In genomic region chr3:104712711-104713110, GRCm38 (mm10) we compare ENCODE assay signal across 22 mouse cellular contexts.
DNase-seq lines count a peak whose midpoint lies in the region; ATAC-seq lines count a peak whose summit lies in the region.
"Had no signal": no experiment of that assay in that cellular context is flagged by ENCODE, and none has a peak within 500 bp of the region (broad histone marks: within the 10 kb centered on the region; RNA-seq: fewer than 3 reads in every experiment).

No protein-coding gene starts in this region.

- peaks cover 20% of the 10 kb centered on the region for H3K4me1 ChIP-seq in heart, embryonic 10.5 days
- peaks cover 22% of the 10 kb centered on the region for H3K4me1 ChIP-seq in heart, embryonic 13.5 days

- ATAC-seq in heart, embryonic 13.5 days (ENCODE audit: extremely low read depth, insufficient number of reproducible peaks, low FRiP score, low TSS enrichment): peak; percentile 42; the same call in 1 of the 2 replicates
- ATAC-seq: forebrain, embryonic 15.5 days had no signal

- H3K36me3 ChIP-seq in heart, embryonic 10.5 days: no peaks in the 10 kb centered on the region
- H3K36me3 ChIP-seq in heart, embryonic 13.5 days: no peaks in the 10 kb centered on the region
- H3K36me3 ChIP-seq: embryonic facial prominence, embryonic 15.5 days; forebrain, embryonic 15.5 days; hindbrain, embryonic 15.5 days; limb, embryonic 15.5 days; neural tube, embryonic 15.5 days had no signal

- no peak overlapping the region for H3K27ac ChIP-seq in heart, embryonic 10.5 days
- peak overlapping the region; percentile 57 for H3K27ac ChIP-seq in heart, embryonic 13.5 days (replicated peaks)
- H3K27ac ChIP-seq: embryonic facial prominence, embryonic 15.5 days; forebrain, embryonic 15.5 days; hindbrain, embryonic 15.5 days; limb, embryonic 15.5 days; liver, embryonic 14.5 days; macrophage; neural tube, embryonic 15.5 days had no signal

- peak; percentile 19 for DNase-seq in heart, adult 8-10 months (ENCODE audit: low spot score)
- no peak for DNase-seq in heart, embryonic 10.5 days (ENCODE audit: low spot score)
- peak; percentile 56 for DNase-seq in Muller cell, postnatal 12 days (ENCODE audit: inconsistent ontology term)
- DNase-seq in heart, postnatal 14 days: peak; percentile 7 to 59
- no peak for DNase-seq in ovary, postnatal 10 days (ENCODE audit: low spot score)
- no peak for DNase-seq in kidney, adult 18-20 months
- DNase-seq: adrenal gland, postnatal 25 days; cerebellum, adult 9-11 months; gastrocnemius, postnatal 14 days; kidney, adult 8-10 months; kidney, postnatal 10 days; left cerebral cortex, postnatal 4 days; right cerebral cortex, postnatal 14 days; thymus, postnatal 14 days had no signal

- 47% methylated on average over 3 of the region's 3 CpGs for WGBS in heart, embryonic 10.5 days
- WGBS in heart, embryonic 13.5 days: 37% methylated on average over 3 of the region's 3 CpGs

- no peaks in the 10 kb centered on the region for H3K27me3 ChIP-seq in heart, embryonic 10.5 days (ENCODE audit: insufficient read depth, poor library complexity, severe bottlenecking)
- H3K27me3 ChIP-seq in heart, embryonic 13.5 days (replicated peaks): no peaks in the 10 kb centered on the region
- H3K27me3 ChIP-seq: embryonic facial prominence, embryonic 15.5 days; forebrain, embryonic 15.5 days; hindbrain, embryonic 15.5 days; neural tube, embryonic 15.5 days had no signal

- H3K9me3 ChIP-seq in heart, embryonic 10.5 days: no peaks in the 10 kb centered on the region
- no peaks in the 10 kb centered on the region for H3K9me3 ChIP-seq in heart, embryonic 13.5 days
- H3K9me3 ChIP-seq: embryonic facial prominence, embryonic 15.5 days; forebrain, embryonic 15.5 days; hindbrain, embryonic 15.5 days; limb, embryonic 15.5 days; neural tube, embryonic 15.5 days had no signal

- no peak overlapping the region for H3K4me2 ChIP-seq in heart, embryonic 13.5 days
- H3K4me2 ChIP-seq: embryonic facial prominence, embryonic 15.5 days; forebrain, embryonic 15.5 days; hindbrain, embryonic 15.5 days; limb, embryonic 15.5 days; neural tube, embryonic 15.5 days had no signal

- intact Hi-C loops in heart, postnatal 14 days (cut with DNase I): loop anchor here (5.0 to 10.0 kb wide), 2 partner anchors 280 to 342 kb away; partner anchors contain the start of gene Cttnbp2nl

- no peak overlapping the region for H3K9ac ChIP-seq in heart, embryonic 13.5 days
- H3K9ac ChIP-seq: embryonic facial prominence, embryonic 15.5 days; forebrain, embryonic 15.5 days; hindbrain, embryonic 15.5 days; limb, embryonic 15.5 days; liver, embryonic 14.5 days; neural tube, embryonic 15.5 days had no signal

- no peak overlapping the region for H3K4me3 ChIP-seq in heart, embryonic 10.5 days
- H3K4me3 ChIP-seq in heart, embryonic 13.5 days: no peak overlapping the region
- H3K4me3 ChIP-seq: embryonic facial prominence, embryonic 15.5 days; forebrain, embryonic 15.5 days; hindbrain, embryonic 15.5 days; limb, embryonic 15.5 days; neural tube, embryonic 15.5 days had no signal

Comparison
In these comparisons a context has a peak if more than half of its experiments do, and no peak if none do; other contexts are left out.
1. DNase-seq: peak in heart, adult 8-10 months (single experiment), Muller cell, postnatal 12 days (single experiment) and heart, postnatal 14 days (2 of 2); none in heart, embryonic 10.5 days (single experiment), ovary, postnatal 10 days (single experiment) and kidney, adult 18-20 months (single experiment).